Mouse (Mus musculus): ENCODE data around the gene Cyp4f16. TPM values are rescaled to one million over a fixed set of nuclear protein-coding genes. Genes with fewer than 3 reads are reported as not detected.
A peak's percentile ranks its signal among the peaks of the same experiment; 100 is the strongest.
"Not testable (repeated sequence)": the region's sequence is repeated elsewhere in the genome, so short reads cannot be mapped to it uniquely, and the experiment has no call there.

The Cyp4f16 gene
- polyA plus RNA-seq, 1 experiment from 2014 or later, result 14.4 TPM

DNA sequence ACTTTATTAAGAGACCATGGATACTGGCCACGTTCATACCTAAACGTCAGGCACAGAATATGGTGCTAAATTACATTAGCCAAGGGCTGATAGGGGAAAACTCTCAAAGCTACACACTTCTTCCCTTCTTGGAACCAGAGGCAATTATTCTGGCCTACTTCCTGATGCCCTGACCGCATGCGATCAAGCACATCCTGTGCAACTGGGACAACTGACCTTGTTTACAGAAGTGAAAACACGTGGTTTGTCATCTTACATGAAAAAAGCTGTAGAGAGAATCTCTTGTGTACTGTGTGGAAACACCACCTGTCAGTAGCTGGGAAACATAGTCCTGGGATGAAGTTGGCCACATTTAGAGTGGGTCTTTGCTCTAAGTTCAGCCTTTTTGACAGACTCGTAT is 2.3 kb upstream of the Cyp4f16 start:
- Histone ChIP-seq H3K9me3 (ENCODE audit: control insufficient read depth, low read length) (no peaks in the 10 kb centered on the region), H3K4me1 (ENCODE audit: control insufficient read depth, insufficient read depth, low read length) (peaks cover 6% of the 10 kb centered on the region; the same call in 1 of the 2 replicates), H3K27ac (replicated peaks; ENCODE audit: low read depth, low read length) (no peak overlapping the region), H3K9ac (replicated peaks; ENCODE audit: low read length) (no peak overlapping the region), H3K4me3 (replicated peaks; ENCODE audit: low read depth, low read length) (no peak overlapping the region), H3K4me2 (ENCODE audit: low read length) (no peak overlapping the region), H3K27me3 (ENCODE audit: control insufficient read depth, insufficient read depth, low read length) (no peaks in the 10 kb centered on the region), H3K36me3 (ENCODE audit: control insufficient read depth, insufficient read depth, low read length) (no peaks in the 10 kb centered on the region)
- 90% methylated on average over 6 of the region's 6 CpGs for WGBS
- no peak for DNase-seq
- ATAC-seq (ENCODE audit: low FRiP score, low TSS enrichment), result no peak

DNA sequence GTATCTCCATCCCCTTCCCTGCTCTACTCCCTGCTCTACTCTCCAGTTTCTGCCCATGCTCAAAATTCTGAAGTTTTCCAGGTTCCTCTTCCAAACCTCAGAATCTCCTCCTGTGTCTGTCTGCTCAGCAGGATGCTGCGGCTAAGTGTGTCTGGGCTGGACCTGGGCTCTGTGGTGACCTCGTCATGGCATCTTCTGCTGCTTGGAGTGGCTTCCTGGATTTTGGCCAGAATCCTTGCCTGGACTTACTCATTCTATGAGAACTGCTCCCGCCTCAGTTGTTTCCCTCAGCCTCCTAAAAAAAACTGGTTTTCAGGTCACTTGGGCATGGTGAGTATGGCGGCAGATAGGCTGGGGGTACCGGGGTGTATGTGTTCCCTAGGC is 501 bp downstream of the Cyp4f16 start:
- H3K27me3 ChIP-seq (ENCODE audit: control insufficient read depth, insufficient read depth, low read length), result no peaks in the 10 kb centered on the region
- H3K27ac ChIP-seq (replicated peaks; ENCODE audit: low read depth, low read length), result no peak overlapping the region
- DNase-seq, result no peak
- peak overlapping the region; percentile 38 for H3K4me3 ChIP-seq (replicated peaks; ENCODE audit: low read depth, low read length)
- H3K4me2 ChIP-seq (ENCODE audit: low read length), result peak overlapping the region; percentile 58
- 68% methylated on average over 5 of the region's 5 CpGs for WGBS
- no peak for ATAC-seq (ENCODE audit: low FRiP score, low TSS enrichment)
- H3K4me1 ChIP-seq (ENCODE audit: control insufficient read depth, insufficient read depth, low read length), result peaks cover 6% of the 10 kb centered on the region; the same call in 1 of the 2 replicates
- peak overlapping the region; percentile 44 for H3K9ac ChIP-seq (replicated peaks; ENCODE audit: low read length)
- H3K36me3 ChIP-seq (ENCODE audit: control insufficient read depth, insufficient read depth, low read length), result no peaks in the 10 kb centered on the region
- no peaks in the 10 kb centered on the region for H3K9me3 ChIP-seq (ENCODE audit: control insufficient read depth, low read length)

- H3K4me2 ChIP-seq (ENCODE audit: low read length); H3K9ac ChIP-seq (replicated peaks; ENCODE audit: low read length); H3K27ac ChIP-seq (replicated peaks; ENCODE audit: low read depth, low read length); H3K27me3 ChIP-seq (ENCODE audit: control insufficient read depth, insufficient read depth, low read length); H3K9me3 ChIP-seq (ENCODE audit: control insufficient read depth, low read length); H3K4me1 ChIP-seq (ENCODE audit: control insufficient read depth, insufficient read depth, low read length); DNase-seq; ATAC-seq (ENCODE audit: low FRiP score, low TSS enrichment); H3K36me3 ChIP-seq (ENCODE audit: control insufficient read depth, insufficient read depth, low read length); H3K4me3 ChIP-seq (replicated peaks; ENCODE audit: low read depth, low read length): not testable (repeated sequence)
- 88% methylated on average over 5 of the region's 5 CpGs for WGBS
These were observed 8.4 kb downstream of the Cyp4f16 start for GRCm38 (mm10) chr17:32544792-32545191.

- 0 out of 2 replicates have a peak, but pooled peaks have one; percentile 17 for ATAC-seq (ENCODE audit: low FRiP score, low TSS enrichment)
- not testable (repeated sequence) for H3K27me3 ChIP-seq (ENCODE audit: control insufficient read depth, insufficient read depth, low read length); DNase-seq; H3K9me3 ChIP-seq (ENCODE audit: control insufficient read depth, low read length); H3K4me1 ChIP-seq (ENCODE audit: control insufficient read depth, insufficient read depth, low read length); H3K36me3 ChIP-seq (ENCODE audit: control insufficient read depth, insufficient read depth, low read length); H3K27ac ChIP-seq (replicated peaks; ENCODE audit: low read depth, low read length)
- 78% methylated on average over 2 of the region's 3 CpGs for WGBS
- H3K4me3 ChIP-seq (replicated peaks; ENCODE audit: low read depth, low read length), result peak overlapping the region; percentile 30
- H3K9ac ChIP-seq (replicated peaks; ENCODE audit: low read length), result peak overlapping the region; percentile 43; the same call in 1 of the 2 replicates
- peak overlapping the region; percentile 61 for H3K4me2 ChIP-seq (ENCODE audit: low read length)
These were observed 14.0 kb downstream of the Cyp4f16 start for GRCm38 (mm10) chr17:32550377-32550776.

DNA sequence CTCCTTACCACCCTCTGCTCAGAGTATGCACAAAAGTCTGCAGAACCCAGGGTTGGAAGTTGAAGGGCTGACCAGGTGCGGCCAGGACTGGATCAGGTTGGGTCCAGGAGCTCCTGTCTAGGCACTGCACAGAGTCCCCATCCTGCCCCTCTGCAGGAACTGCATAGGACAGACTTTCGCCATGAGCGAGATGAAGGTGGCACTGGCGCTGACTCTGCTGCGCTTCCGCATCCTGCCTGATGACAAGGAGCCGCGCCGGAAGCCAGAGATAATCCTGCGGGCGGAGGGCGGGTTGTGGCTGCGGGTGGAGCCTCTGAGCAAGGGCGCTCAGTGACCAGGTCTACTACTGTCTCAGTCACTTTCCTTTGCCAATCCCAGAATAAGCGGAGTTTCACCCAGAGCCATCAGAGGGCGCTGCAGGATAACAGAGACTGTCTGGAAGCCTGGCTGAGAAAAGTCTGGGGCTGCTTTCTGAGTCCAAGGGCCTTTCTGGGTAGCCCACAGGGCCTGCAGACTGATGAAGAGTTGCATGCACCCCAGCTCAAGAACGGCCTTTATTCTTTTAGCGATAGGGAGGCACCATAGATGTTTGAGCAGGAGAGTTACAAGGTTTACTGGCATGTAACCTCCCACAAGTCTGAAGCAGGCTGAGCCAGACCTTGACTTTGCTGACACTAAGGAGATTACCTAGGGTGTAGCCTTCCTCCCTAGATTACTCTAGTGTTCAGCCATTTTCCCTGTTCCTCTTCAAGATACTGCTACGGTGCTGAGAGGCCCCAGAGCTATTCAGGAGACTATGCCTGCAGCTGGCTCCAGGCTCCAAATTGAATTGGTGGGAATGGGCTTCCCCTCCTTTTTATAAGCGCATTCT is 14.8 kb downstream of the Cyp4f16 start:
- WGBS, result 9% methylated on average over 20 of the region's 20 CpGs
- no peaks in the 10 kb centered on the region for H3K36me3 ChIP-seq (ENCODE audit: control insufficient read depth, insufficient read depth, low read length)
- 0 out of 2 replicates have a peak overlapping the region, but pooled peaks have one; percentile 55 for H3K27ac ChIP-seq (replicated peaks; ENCODE audit: low read depth, low read length)

GRCm38 (mm10) chr17:32553016-32553415 is 16.7 kb downstream of the Cyp4f16 start:
- not testable (repeated sequence) for H3K4me1 ChIP-seq (ENCODE audit: control insufficient read depth, insufficient read depth, low read length); H3K4me2 ChIP-seq (ENCODE audit: low read length); H3K9ac ChIP-seq (replicated peaks; ENCODE audit: low read length); H3K9me3 ChIP-seq (ENCODE audit: control insufficient read depth, low read length); H3K4me3 ChIP-seq (replicated peaks; ENCODE audit: low read depth, low read length); H3K36me3 ChIP-seq (ENCODE audit: control insufficient read depth, insufficient read depth, low read length); H3K27me3 ChIP-seq (ENCODE audit: control insufficient read depth, insufficient read depth, low read length); ATAC-seq (ENCODE audit: low FRiP score, low TSS enrichment); H3K27ac ChIP-seq (replicated peaks; ENCODE audit: low read depth, low read length); DNase-seq
- 49% methylated on average over 1 of the region's 1 CpGs for WGBS

More for the DNA sequence above, 14.8 kb downstream of the Cyp4f16 start:
- no peaks in the 10 kb centered on the region for H3K27me3 ChIP-seq (ENCODE audit: control insufficient read depth, insufficient read depth, low read length)
- no peaks in the 10 kb centered on the region for H3K9me3 ChIP-seq (ENCODE audit: control insufficient read depth, low read length)
- peak overlapping the region; percentile 43 for H3K9ac ChIP-seq (replicated peaks; ENCODE audit: low read length)
- ATAC-seq (ENCODE audit: low FRiP score, low TSS enrichment), result peak; percentile 85
- H3K4me2 ChIP-seq (ENCODE audit: low read length), result peak overlapping the region; percentile 61
- H3K4me1 ChIP-seq (ENCODE audit: control insufficient read depth, insufficient read depth, low read length), result no peaks in the 10 kb centered on the region
- peak; percentile 92 for DNase-seq
- peak overlapping the region; percentile 30 for H3K4me3 ChIP-seq (replicated peaks; ENCODE audit: low read depth, low read length)

DNA sequence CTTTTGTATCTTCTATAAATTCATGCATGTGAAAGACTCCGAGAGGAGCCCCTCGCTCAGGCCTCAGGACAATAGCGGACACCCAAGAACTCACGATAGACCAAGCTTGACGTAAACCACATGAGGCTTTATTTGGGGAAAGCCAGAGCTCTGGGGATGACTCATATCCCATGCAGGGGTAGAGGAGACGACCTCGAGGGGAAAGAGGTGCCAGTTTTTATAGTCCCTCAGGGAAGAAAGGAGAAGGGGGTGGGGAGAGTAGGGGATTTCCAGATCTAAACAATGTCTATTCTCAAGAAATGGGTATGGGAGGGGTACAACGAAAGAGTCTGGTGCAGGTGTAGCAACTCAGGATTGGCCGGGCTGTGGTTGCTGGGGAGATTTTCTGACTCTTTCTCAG is 18.0 kb downstream of the Cyp4f16 start:
- not testable (repeated sequence) for H3K4me1 ChIP-seq (ENCODE audit: control insufficient read depth, insufficient read depth, low read length); H3K27ac ChIP-seq (replicated peaks; ENCODE audit: low read depth, low read length); ATAC-seq (ENCODE audit: low FRiP score, low TSS enrichment); H3K4me3 ChIP-seq (replicated peaks; ENCODE audit: low read depth, low read length); H3K9me3 ChIP-seq (ENCODE audit: control insufficient read depth, low read length); H3K36me3 ChIP-seq (ENCODE audit: control insufficient read depth, insufficient read depth, low read length); H3K9ac ChIP-seq (replicated peaks; ENCODE audit: low read length); DNase-seq; H3K27me3 ChIP-seq (ENCODE audit: control insufficient read depth, insufficient read depth, low read length); H3K4me2 ChIP-seq (ENCODE audit: low read length)
- 79% methylated on average over 9 of the region's 9 CpGs for WGBS

DNA sequence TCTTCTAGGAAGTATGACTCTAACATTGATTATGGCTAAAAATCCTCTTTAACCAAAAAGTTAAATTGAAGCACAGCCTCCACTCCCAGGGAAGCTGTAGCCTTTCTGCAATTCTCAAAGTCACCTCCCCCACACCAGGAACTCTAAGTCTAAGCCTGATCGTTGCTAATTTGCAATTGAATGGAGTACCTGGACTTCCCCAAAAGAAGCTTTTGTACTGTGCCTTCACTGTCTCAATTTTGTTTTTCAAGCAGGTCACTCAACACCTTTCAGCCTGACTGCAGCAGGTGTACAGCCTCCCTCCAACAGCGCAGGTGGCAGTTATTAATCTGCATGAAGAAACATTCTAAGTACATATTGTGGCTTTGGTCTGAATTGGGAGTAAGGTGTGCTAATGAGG is 26.9 kb downstream of the Cyp4f16 start:
- not testable (repeated sequence) for H3K9ac ChIP-seq (replicated peaks; ENCODE audit: low read length); ATAC-seq (ENCODE audit: low FRiP score, low TSS enrichment); DNase-seq; H3K4me3 ChIP-seq (replicated peaks; ENCODE audit: low read depth, low read length); H3K4me1 ChIP-seq (ENCODE audit: control insufficient read depth, insufficient read depth, low read length); H3K9me3 ChIP-seq (ENCODE audit: control insufficient read depth, low read length); H3K27me3 ChIP-seq (ENCODE audit: control insufficient read depth, insufficient read depth, low read length); H3K27ac ChIP-seq (replicated peaks; ENCODE audit: low read depth, low read length); H3K36me3 ChIP-seq (ENCODE audit: control insufficient read depth, insufficient read depth, low read length); H3K4me2 ChIP-seq (ENCODE audit: low read length)
- WGBS, result 74% methylated on average over 2 of the region's 2 CpGs

GRCm38 (mm10) chr17:32573286-32573685 is 36.9 kb downstream of the Cyp4f16 start:
- H3K9ac ChIP-seq (replicated peaks; ENCODE audit: low read length); DNase-seq; H3K4me2 ChIP-seq (ENCODE audit: low read length); H3K4me1 ChIP-seq (ENCODE audit: control insufficient read depth, insufficient read depth, low read length); H3K4me3 ChIP-seq (replicated peaks; ENCODE audit: low read depth, low read length); H3K27me3 ChIP-seq (ENCODE audit: control insufficient read depth, insufficient read depth, low read length); H3K36me3 ChIP-seq (ENCODE audit: control insufficient read depth, insufficient read depth, low read length); H3K27ac ChIP-seq (replicated peaks; ENCODE audit: low read depth, low read length); H3K9me3 ChIP-seq (ENCODE audit: control insufficient read depth, low read length); ATAC-seq (ENCODE audit: low FRiP score, low TSS enrichment): not testable (repeated sequence)
- 45% methylated on average over 2 of the region's 2 CpGs for WGBS

All from midbrain, embryonic 14.5 days (tissue).